Mouse (Mus musculus): ENCODE results near the gene Spred2. TPM values are rescaled to one million over a fixed set of nuclear protein-coding genes. Genes with fewer than 3 reads are reported as not detected.

Gene Spred2
- polyA plus RNA-seq, 1 experiment from 2014 or later: 3.5 TPM

DNA sequence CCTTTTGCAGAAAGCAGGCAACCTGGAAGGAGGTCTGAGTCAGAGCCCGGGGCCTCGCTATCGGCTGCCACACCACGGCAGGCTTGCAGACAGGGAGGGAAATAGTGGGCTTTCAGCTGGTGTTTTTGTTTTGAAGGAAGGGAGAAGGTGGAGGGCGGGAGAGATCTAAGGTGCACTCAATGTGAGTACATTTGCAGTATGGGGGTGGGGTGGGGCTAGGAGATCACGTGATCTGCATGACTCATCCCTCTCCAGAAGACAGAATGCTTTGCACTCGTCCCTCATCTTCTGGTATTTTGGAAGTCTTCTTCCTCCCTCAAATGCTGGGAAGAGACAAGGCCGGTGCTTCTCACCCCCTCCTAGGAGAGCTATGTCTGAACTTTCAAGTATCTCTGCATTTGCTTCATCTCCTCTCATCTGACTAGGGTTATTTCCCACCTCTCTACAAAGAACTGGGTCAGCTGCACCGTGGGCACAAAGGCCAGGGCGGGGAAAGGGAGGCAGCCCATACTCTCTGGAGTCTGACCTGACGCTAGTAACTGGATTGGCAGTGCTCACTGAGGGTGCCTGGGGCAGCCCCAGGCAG, 111.3 kb downstream of the Spred2 start:
- Histone ChIP-seq H3K9ac (ENCODE audit: low read length) (no peak overlapping the region), H3K4me1 (replicated peaks; ENCODE audit: control insufficient read depth, insufficient read depth) (no peaks in the 10 kb centered on the region), H3K4me2 (replicated peaks; ENCODE audit: low read depth) (no peak overlapping the region), H3K36me3 (ENCODE audit: control insufficient read depth, insufficient read depth, low read length) (no peaks in the 10 kb centered on the region), H3K4me3 (ENCODE audit: low read depth, low read length) (no peak overlapping the region), H3K27me3 (ENCODE audit: control insufficient read depth, insufficient read depth, low read length) (no peaks in the 10 kb centered on the region), H3K9me3 (ENCODE audit: control insufficient read depth, low read length) (no peaks in the 10 kb centered on the region), H3K27ac (replicated peaks) (no peak overlapping the region)
- TF ChIP-seq EP300 (optimal IDR thresholded peaks at IDR 0.05) (no peak), CTCF (IDR thresholded peaks at IDR 0.05; ENCODE audit: low read depth) (no peak)
- peak; percentile 35 for DNase-seq (ENCODE audit: low spot score)
- WGBS: 44% methylated on average over 11 of the region's 11 CpGs
- peak; percentile 68 for ATAC-seq (ENCODE audit: low FRiP score, low TSS enrichment)

- ATAC-seq (ENCODE audit: low FRiP score, low TSS enrichment) (no peak; the same call in 1 of the 2 replicates), DNase-seq (ENCODE audit: low spot score) (no peak)
- WGBS: 86% methylated on average over 7 of the region's 7 CpGs
- Histone ChIP-seq H3K4me3 (ENCODE audit: low read depth, low read length) (no peak overlapping the region), H3K36me3 (ENCODE audit: control insufficient read depth, insufficient read depth, low read length) (no peaks in the 10 kb centered on the region), H3K27ac (replicated peaks) (no peak overlapping the region), H3K9me3 (ENCODE audit: control insufficient read depth, low read length) (no peaks in the 10 kb centered on the region), H3K4me2 (replicated peaks; ENCODE audit: low read depth) (no peak overlapping the region), H3K27me3 (ENCODE audit: control insufficient read depth, insufficient read depth, low read length) (no peaks in the 10 kb centered on the region), H3K9ac (ENCODE audit: low read length) (no peak overlapping the region), H3K4me1 (replicated peaks; ENCODE audit: control insufficient read depth, insufficient read depth) (no peaks in the 10 kb centered on the region)
- TF ChIP-seq CTCF (IDR thresholded peaks at IDR 0.05; ENCODE audit: low read depth): no peak
- TF ChIP-seq EP300 (optimal IDR thresholded peaks at IDR 0.05): no peak
These were observed 111.8 kb downstream of the Spred2 start for GRCm38 (mm10) chr11:20035972-20036371.

- TF ChIP-seq CTCF (IDR thresholded peaks at IDR 0.05; ENCODE audit: low read depth) (no peak), EP300 (optimal IDR thresholded peaks at IDR 0.05) (no peak)
- 87% methylated on average over 4 of the region's 4 CpGs for WGBS
- Histone ChIP-seq H3K36me3 (ENCODE audit: control insufficient read depth, insufficient read depth, low read length) (no peaks in the 10 kb centered on the region), H3K4me1 (replicated peaks; ENCODE audit: control insufficient read depth, insufficient read depth) (no peaks in the 10 kb centered on the region), H3K27ac (replicated peaks) (no peak overlapping the region), H3K9ac (ENCODE audit: low read length) (no peak overlapping the region), H3K27me3 (ENCODE audit: control insufficient read depth, insufficient read depth, low read length) (no peaks in the 10 kb centered on the region), H3K4me3 (ENCODE audit: low read depth, low read length) (no peak overlapping the region), H3K9me3 (ENCODE audit: control insufficient read depth, low read length) (no peaks in the 10 kb centered on the region), H3K4me2 (replicated peaks; ENCODE audit: low read depth) (no peak overlapping the region)
- ATAC-seq (ENCODE audit: low FRiP score, low TSS enrichment) (0 out of 2 replicates have a peak, but pooled peaks have one; percentile 30), DNase-seq (ENCODE audit: low spot score) (no peak)
These were observed 113.6 kb downstream of the Spred2 start for GRCm38 (mm10) chr11:20037739-20038138.

DNA sequence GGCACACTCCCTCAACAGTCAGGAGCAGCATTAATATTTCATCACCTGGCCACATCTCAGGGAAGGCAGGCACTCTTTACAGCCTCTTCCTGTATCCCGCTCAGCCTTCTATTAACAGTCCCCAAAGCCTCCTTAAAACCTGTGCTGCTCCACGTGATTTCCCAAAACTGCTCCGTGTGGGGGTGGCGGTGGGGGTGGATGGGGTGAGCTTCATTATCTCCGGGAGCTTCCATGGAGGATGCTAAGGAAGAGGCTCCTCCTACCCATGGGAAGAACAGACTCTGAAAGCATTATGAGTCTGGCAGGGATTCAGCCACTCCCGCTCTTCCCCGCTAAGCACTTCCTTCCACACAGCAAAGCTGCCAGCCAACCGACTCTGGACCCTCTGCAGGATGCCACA, 114.5 kb downstream of the Spred2 start:
- no peaks in the 10 kb centered on the region for H3K27me3 ChIP-seq (ENCODE audit: control insufficient read depth, insufficient read depth, low read length)
- ATAC-seq (ENCODE audit: low FRiP score, low TSS enrichment) (no peak), DNase-seq (ENCODE audit: low spot score) (no peak)
- no peak overlapping the region for H3K4me3 ChIP-seq (ENCODE audit: low read depth, low read length)
- no peak overlapping the region for H3K9ac ChIP-seq (ENCODE audit: low read length)
- WGBS: 33% methylated on average over 8 of the region's 8 CpGs
- H3K27ac ChIP-seq (replicated peaks): no peak overlapping the region
- no peaks in the 10 kb centered on the region for H3K36me3 ChIP-seq (ENCODE audit: control insufficient read depth, insufficient read depth, low read length)
- no peaks in the 10 kb centered on the region for H3K4me1 ChIP-seq (replicated peaks; ENCODE audit: control insufficient read depth, insufficient read depth)
- TF ChIP-seq EP300 (optimal IDR thresholded peaks at IDR 0.05) (no peak), CTCF (IDR thresholded peaks at IDR 0.05; ENCODE audit: low read depth) (no peak)
- H3K4me2 ChIP-seq (replicated peaks; ENCODE audit: low read depth): no peak overlapping the region
- H3K9me3 ChIP-seq (ENCODE audit: control insufficient read depth, low read length): no peaks in the 10 kb centered on the region

DNA sequence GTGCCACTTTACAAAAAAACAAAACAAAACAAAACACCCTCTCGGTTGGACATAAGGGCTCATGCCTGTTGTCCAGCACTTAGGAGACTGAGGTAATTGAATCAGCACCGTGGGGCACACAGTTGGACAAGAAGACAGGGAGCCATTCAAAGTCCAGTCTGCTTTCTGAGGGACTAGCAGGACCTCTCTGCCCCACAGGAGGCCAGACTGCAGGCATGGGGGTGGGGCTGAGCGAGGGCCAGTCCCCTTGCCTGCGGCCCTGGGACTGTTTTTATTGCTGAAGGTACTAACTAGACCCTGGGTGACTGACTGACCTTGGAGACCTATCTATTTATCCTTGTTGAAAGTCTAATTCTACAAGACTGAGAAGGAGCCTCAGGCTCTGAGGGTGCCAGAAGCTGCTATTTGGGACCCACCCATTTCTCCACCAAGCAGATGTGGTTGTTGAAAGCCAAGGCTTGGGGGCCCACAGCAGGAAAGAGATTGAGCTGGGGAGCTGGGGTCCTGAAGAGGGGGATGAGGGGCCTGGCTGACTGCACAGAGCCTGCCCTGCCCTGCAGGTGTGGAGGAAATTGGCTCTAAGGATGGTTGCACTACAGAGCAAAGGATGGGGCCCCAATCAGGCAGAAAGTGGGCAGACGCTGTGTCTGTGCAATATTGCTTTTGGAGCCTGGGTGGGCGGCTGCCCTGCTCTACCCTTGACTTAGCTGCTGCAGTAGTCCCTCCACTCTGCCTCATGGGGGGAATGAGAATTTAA, 117.2 kb downstream of the Spred2 start:
- DNase-seq (ENCODE audit: low spot score) (no peak), ATAC-seq (ENCODE audit: low FRiP score, low TSS enrichment) (no peak)
- no peak overlapping the region for H3K4me3 ChIP-seq (ENCODE audit: low read depth, low read length)
- TF ChIP-seq EP300 (optimal IDR thresholded peaks at IDR 0.05) (no peak), CTCF (IDR thresholded peaks at IDR 0.05; ENCODE audit: low read depth) (no peak)
- no peak overlapping the region for H3K27ac ChIP-seq (replicated peaks)
- H3K9me3 ChIP-seq (ENCODE audit: control insufficient read depth, low read length): no peaks in the 10 kb centered on the region
- H3K9ac ChIP-seq (ENCODE audit: low read length): no peak overlapping the region
- H3K4me2 ChIP-seq (replicated peaks; ENCODE audit: low read depth): no peak overlapping the region
- no peaks in the 10 kb centered on the region for H3K36me3 ChIP-seq (ENCODE audit: control insufficient read depth, insufficient read depth, low read length)
- no peaks in the 10 kb centered on the region for H3K4me1 ChIP-seq (replicated peaks; ENCODE audit: control insufficient read depth, insufficient read depth)
- H3K27me3 ChIP-seq (ENCODE audit: control insufficient read depth, insufficient read depth, low read length): no peaks in the 10 kb centered on the region
- 37% methylated on average over 6 of the region's 6 CpGs for WGBS

DNA sequence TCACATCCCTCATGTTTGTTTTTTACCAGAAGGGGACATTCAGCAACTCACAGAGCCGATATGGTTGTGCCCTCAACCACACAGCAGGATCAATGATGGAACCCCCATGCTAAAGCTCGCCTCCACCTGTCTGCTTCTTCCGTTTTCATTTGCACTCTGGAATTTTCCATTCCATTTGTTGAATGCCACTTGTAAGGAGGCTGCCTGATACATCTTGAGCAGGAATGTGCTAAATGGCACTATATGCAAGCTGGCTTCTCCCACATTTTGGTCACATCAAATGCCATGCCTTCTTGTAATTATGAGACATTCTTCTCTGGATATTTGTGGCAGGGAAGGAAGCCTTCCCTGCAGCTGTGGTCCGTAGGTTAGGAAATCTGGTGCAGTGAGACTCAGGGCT, 117.9 kb downstream of the Spred2 start:
- ATAC-seq (ENCODE audit: low FRiP score, low TSS enrichment) (no peak), DNase-seq (ENCODE audit: low spot score) (no peak)
- Histone ChIP-seq H3K4me1 (replicated peaks; ENCODE audit: control insufficient read depth, insufficient read depth) (no peaks in the 10 kb centered on the region), H3K36me3 (ENCODE audit: control insufficient read depth, insufficient read depth, low read length) (no peaks in the 10 kb centered on the region), H3K9me3 (ENCODE audit: control insufficient read depth, low read length) (no peaks in the 10 kb centered on the region), H3K4me2 (replicated peaks; ENCODE audit: low read depth) (no peak overlapping the region), H3K4me3 (ENCODE audit: low read depth, low read length) (no peak overlapping the region), H3K27me3 (ENCODE audit: control insufficient read depth, insufficient read depth, low read length) (no peaks in the 10 kb centered on the region), H3K9ac (ENCODE audit: low read length) (no peak overlapping the region), H3K27ac (replicated peaks) (no peak overlapping the region)
- 71% methylated on average over 4 of the region's 4 CpGs for whole genome bisulfite sequencing
- TF ChIP-seq CTCF (IDR thresholded peaks at IDR 0.05; ENCODE audit: low read depth) (no peak), EP300 (optimal IDR thresholded peaks at IDR 0.05) (no peak)

All from stomach, postnatal 0 days (tissue).